Mouse (Mus musculus): ENCODE results near the gene Sag.

The Sag gene

GRCm38 (mm10) chr1:87854411-87854810, 50.9 kb downstream of the Sag start:
- no peak for DNase-seq (ENCODE audit: low spot score)

GRCm38 (mm10) chr1:87854851-87855251, 51.4 kb downstream of the Sag start:
- no peak for DNase-seq (ENCODE audit: low spot score)

- DNase-seq (ENCODE audit: low spot score) = no peak
These were observed 52.0 kb downstream of the Sag start for GRCm38 (mm10) chr1:87855522-87855921.

- DNase-seq (ENCODE audit: low spot score) = no peak
These were observed 53.3 kb downstream of the Sag start for GRCm38 (mm10) chr1:87856823-87857222.

GRCm38 (mm10) chr1:87858031-87858430, 54.6 kb downstream of the Sag start:
- no peak for DNase-seq (ENCODE audit: low spot score)

- no peak for DNase-seq (ENCODE audit: low spot score)
These were observed 55.0 kb downstream of the Sag start for GRCm38 (mm10) chr1:87858529-87858928.

GRCm38 (mm10) chr1:87863602-87864001, 60.1 kb downstream of the Sag start:
- DNase-seq (ENCODE audit: low spot score) = no peak

- no peak for DNase-seq (ENCODE audit: low spot score)
These were observed 61.4 kb downstream of the Sag start for GRCm38 (mm10) chr1:87864889-87865288.

GRCm38 (mm10) chr1:87866672-87867071, 63.2 kb downstream of the Sag start:
- no peak for DNase-seq (ENCODE audit: low spot score)

GRCm38 (mm10) chr1:87871546-87871945, 68.1 kb downstream of the Sag start:
- no peak for DNase-seq (ENCODE audit: low spot score)

GRCm38 (mm10) chr1:87873081-87873480, 69.6 kb downstream of the Sag start:
- no peak for DNase-seq (ENCODE audit: low spot score)

- DNase-seq (ENCODE audit: low spot score) = no peak
These were observed 72.6 kb downstream of the Sag start for GRCm38 (mm10) chr1:87876065-87876464.

GRCm38 (mm10) chr1:87877552-87878283, 74.2 kb downstream of the Sag start:
- no peak for DNase-seq (ENCODE audit: low spot score)

GRCm38 (mm10) chr1:87879034-87879433, 75.6 kb downstream of the Sag start:
- DNase-seq (ENCODE audit: low spot score) = no peak

- DNase-seq (ENCODE audit: low spot score) = peak; percentile 73
These were observed 76.2 kb downstream of the Sag start for GRCm38 (mm10) chr1:87879494-87880325.

- DNase-seq (ENCODE audit: low spot score) = no peak
These were observed 76.8 kb downstream of the Sag start for GRCm38 (mm10) chr1:87880326-87880627.

- DNase-seq (ENCODE audit: low spot score) = no peak
These were observed 77.4 kb downstream of the Sag start for GRCm38 (mm10) chr1:87880856-87881255.

GRCm38 (mm10) chr1:87881726-87882125, 78.2 kb downstream of the Sag start:
- DNase-seq (ENCODE audit: low spot score) = no peak

GRCm38 (mm10) chr1:87882554-87882953, 79.1 kb downstream of the Sag start:
- DNase-seq (ENCODE audit: low spot score) = no peak

- DNase-seq (ENCODE audit: low spot score) = no peak
These were observed 87.5 kb downstream of the Sag start for GRCm38 (mm10) chr1:87890960-87891359.

- DNase-seq (ENCODE audit: low spot score) = no peak
These were observed 88.2 kb downstream of the Sag start for GRCm38 (mm10) chr1:87891634-87892033.

- peak; percentile 76 for DNase-seq (ENCODE audit: low spot score)
These were observed 89.0 kb downstream of the Sag start for GRCm38 (mm10) chr1:87892499-87892898.

GRCm38 (mm10) chr1:87893414-87893813, 89.9 kb downstream of the Sag start:
- no peak for DNase-seq (ENCODE audit: low spot score)

Data from testis, postnatal 14 days (tissue).